Mouse (Mus musculus) adrenal gland, postnatal 36 days (tissue): ENCODE results near the gene Pcsk1. TPM values are rescaled to one million over a fixed set of nuclear protein-coding genes. Genes with fewer than 3 reads are reported as not detected.
A peak's percentile ranks its signal among the peaks of the same experiment; 100 is the strongest.

Experiments used
- DNase-seq, 2 experiments: peaks; one replicate each; pipeline ENCODE4 v3.0.0; 2021; ENCODE audit warnings: mixed read lengths in 1 of 2
- long read RNA-seq, 2 experiments: library from polyadenylated mRNA; stranded (forward); transcript quantifications; one replicate each; pipeline ENCODE4 v2.0.0; 2021; ENCODE audit warnings: borderline sequencing depth in 2 of 2
- total RNA-seq, 2 experiments: library from RNA; stranded (reverse); gene quantifications; 2 replicates each; pipeline ENCODE4 v1.2.3; 2021

The Pcsk1 gene
- 10 to 100 TPM; 13.7 to 17.9 TPM for total RNA-seq
- long read RNA-seq, experiment 1, full-length matches to known transcripts, result 23 of 30 reads
- long read RNA-seq, experiment 1, partial matches to known transcripts, result 3 of 30 reads
- long read RNA-seq, experiment 1, other reads (novel, unspliced or antisense), result 4 of 30 reads
- long read RNA-seq, experiment 2, full-length matches to known transcripts, result 17 of 18 reads
- long read RNA-seq, experiment 2, partial matches to known transcripts, result 1 of 18 reads
- long read RNA-seq, experiment 2, other reads (novel, unspliced or antisense), result 0 of 18 reads

GRCm38 (mm10) chr13:75089721-75090410, at the start of gene Pcsk1:
Gene Pcsk1, plus strand, starts transcription at chr13:75089826.
- DNase-seq, result peak in 1 of 2 experiments; percentile 2

DNA sequence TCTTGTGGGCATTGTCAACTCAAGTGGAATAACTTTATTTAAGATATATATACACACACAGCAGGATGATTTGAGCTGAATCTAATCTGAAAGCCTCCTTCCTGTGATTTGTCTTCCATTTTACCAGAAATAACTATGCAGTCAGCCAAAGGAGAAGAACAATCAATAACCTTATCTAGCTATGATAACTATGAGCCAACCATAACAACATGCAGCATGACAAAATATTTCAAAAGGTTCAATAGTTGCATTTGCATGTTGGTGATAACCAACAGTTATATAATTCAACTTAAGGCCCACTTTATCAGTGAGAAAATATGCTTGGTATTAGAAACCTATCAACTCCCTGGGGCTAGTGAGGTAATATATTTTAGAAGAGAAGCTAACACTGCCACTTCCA, 30.8 kb upstream of the Pcsk1 start:
- no peak for DNase-seq

GRCm38 (mm10) chr13:75063947-75064346, 25.7 kb upstream of the Pcsk1 start:
- DNase-seq, result no peak

DNA sequence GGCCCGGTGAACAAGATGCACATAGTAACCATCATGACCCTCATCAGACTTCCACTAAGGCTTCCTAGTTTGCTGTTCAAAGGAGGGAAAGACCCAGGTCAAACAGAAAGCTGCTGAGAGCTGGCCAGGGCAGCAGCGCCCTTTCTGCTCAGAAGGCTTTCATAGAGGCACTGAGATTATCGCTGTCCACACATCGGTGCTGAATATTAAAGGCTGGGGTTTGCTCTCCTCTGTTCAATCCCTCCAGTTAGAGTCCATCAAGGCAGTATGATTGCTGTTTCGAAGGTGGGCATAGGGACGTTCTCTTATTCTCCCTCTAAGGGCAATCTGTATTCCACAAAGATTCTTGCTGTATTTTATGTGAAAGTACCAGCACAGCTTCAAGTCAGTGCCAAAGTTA, 1.0 kb upstream of the Pcsk1 start:
- DNase-seq, result peak; percentile 9 to 19

GRCm38 (mm10) chr13:75090411-75090779, 769 bp downstream of the Pcsk1 start:
- peak in 1 of 2 experiments; percentile 1 for DNase-seq

DNA sequence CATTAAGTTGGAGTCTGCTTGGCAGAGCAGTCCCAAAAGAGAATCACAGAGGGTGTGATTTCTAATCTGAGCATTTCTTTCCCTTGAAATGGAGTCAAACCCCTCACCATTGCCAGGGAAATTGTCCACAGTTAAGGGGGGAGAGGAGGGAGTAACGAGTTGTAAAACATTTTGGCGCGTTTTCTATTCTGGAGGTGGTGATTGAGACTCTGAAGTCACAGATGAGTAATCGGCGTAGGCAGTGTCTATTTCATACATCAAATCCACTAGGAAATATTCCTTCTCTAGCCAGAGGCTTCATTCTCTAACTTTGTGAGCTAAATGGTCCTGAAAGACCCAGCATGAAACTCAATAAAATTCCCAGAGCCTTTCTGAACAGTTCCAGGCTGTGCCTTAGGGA, 1.4 kb downstream of the Pcsk1 start:
- DNase-seq, result no peak

- no peak for DNase-seq
Measured at GRCm38 (mm10) chr13:75095487-75095886, 5.9 kb downstream of the Pcsk1 start.

- DNase-seq, result no peak
Measured at GRCm38 (mm10) chr13:75113114-75113513, 23.5 kb downstream of the Pcsk1 start.

- DNase-seq, result no peak
Measured at GRCm38 (mm10) chr13:75114007-75114424, 24.4 kb downstream of the Pcsk1 start.

DNA sequence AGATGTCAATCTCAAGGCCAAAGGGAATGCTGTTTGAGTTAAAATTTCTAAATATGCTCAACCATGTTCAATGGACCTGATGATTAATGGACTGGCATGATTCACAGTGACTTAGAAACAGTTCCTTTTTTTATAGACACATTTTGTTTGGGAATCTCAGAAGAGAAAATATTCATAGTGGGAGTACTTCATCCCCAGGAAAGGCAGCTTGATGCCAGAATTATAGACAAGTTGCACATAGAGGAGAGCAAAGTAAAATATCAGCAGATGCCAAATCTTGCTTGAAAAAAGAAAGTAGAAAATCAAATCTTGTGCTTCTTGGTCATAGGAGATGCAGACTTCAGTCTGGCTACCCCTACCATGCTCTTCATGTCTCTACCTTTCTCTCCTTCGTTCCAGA, 25.2 kb downstream of the Pcsk1 start:
- DNase-seq, result no peak

- DNase-seq, result no peak
Measured at GRCm38 (mm10) chr13:75135833-75136232, 46.2 kb downstream of the Pcsk1 start.

DNA sequence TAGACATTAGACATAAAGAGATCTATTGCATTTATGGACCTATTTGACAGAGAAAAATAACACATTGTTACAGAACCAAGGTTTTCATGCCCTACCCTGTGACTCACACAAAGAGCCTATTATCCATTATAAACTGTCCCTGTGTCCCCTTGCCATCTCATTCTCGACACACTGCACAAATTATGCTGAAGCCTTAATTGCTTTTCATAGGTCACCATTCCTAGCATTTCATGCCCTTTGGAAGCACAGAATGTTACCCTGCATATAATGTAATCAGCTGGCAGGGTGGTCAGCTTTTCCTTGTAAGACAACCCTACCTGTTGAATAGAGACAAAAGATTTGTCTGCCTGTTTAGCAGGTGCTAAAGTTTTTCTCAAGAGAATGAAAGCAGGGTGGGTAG, 71.0 kb downstream of the Pcsk1 start:
- DNase-seq, result no peak

DNA sequence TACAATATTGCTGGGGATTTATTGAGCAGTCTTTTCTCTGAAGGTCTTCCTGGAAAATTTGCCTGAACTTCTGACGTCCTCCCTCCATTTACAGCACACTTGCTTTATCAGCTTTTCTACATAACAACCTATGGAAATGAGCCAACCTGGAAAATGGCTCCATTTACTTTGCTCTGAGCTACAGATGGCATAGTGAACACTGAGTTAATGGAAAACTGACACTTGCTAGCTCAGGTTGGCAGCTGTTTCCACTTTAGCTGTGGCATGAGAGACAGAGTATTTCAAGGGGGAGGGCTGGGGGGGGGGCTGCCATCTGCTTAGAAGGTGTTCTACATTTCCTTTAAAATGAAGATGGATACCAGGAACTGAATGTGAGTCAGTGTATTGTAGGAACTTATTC, 73.8 kb downstream of the Pcsk1 start:
- DNase-seq, result no peak
